Mouse (Mus musculus): Measurements from ENCODE around the gene AL732309.1. TPM values are rescaled to one million over a fixed set of nuclear protein-coding genes. Genes with fewer than 3 reads are reported as not detected.

Gene AL732309.1
- total RNA-seq, 2 experiments from 2014 or later = 1.3 to 1.8 TPM

GRCm38 (mm10) chr2:25213266-25213865 is 33.3 kb downstream of the AL732309.1 start:
- DNase-seq = no peak

- peak; percentile 94 for DNase-seq
Measured at GRCm38 (mm10) chr2:25211121-25211670, 35.5 kb downstream of the AL732309.1 start, which contains the start of gene Nelfb. Gene Nelfb, minus strand, starts transcription at chr2:25211489.

- no peak for DNase-seq
Measured at GRCm38 (mm10) chr2:25210686-25211085, 36.0 kb downstream of the AL732309.1 start.

GRCm38 (mm10) chr2:25207593-25207992 is 39.1 kb downstream of the AL732309.1 start:
- no peak for DNase-seq

GRCm38 (mm10) chr2:25203631-25204214 is 42.9 kb downstream of the AL732309.1 start:
- DNase-seq = peak; percentile 50

- no peak for DNase-seq
Measured at GRCm38 (mm10) chr2:25200631-25201030, 46.0 kb downstream of the AL732309.1 start.

GRCm38 (mm10) chr2:25197946-25198345 is 48.7 kb downstream of the AL732309.1 start:
- no peak for DNase-seq

- DNase-seq = no peak
Measured at GRCm38 (mm10) chr2:25197191-25197590, 49.5 kb downstream of the AL732309.1 start.

- peak; percentile 81 for DNase-seq
Measured at GRCm38 (mm10) chr2:25196172-25196954, 50.3 kb downstream of the AL732309.1 start, which contains the start of gene Tor4a. Gene Tor4a, minus strand, starts transcription at chr2:25196886.

- peak; percentile 60 for DNase-seq
Measured at GRCm38 (mm10) chr2:25195211-25196156, 51.2 kb downstream of the AL732309.1 start.

Other genes starting within 250 kb of the AL732309.1 start
- 10 to 100 TPM; 45.8 to 47.8 TPM for gene Nsmf, start 192.5 kb downstream of the AL732309.1 start, total RNA-seq (2021)
- gene Entpd8, start 166.6 kb downstream of the AL732309.1 start, total RNA-seq (2021) = not detected
- not detected for gene Noxa1, start 151.7 kb downstream of the AL732309.1 start, total RNA-seq (2021)
- gene Nrarp, start 66.1 kb downstream of the AL732309.1 start, total RNA-seq (2021) = 10 to 100 TPM; 31.2 to 33.4 TPM
- gene Tor4a, start 50.0 kb downstream of the AL732309.1 start, total RNA-seq (2021) = 1 to 10 TPM; 4.4 to 5.8 TPM
- gene Nelfb, start 35.4 kb downstream of the AL732309.1 start, total RNA-seq (2021) = 10 to 100 TPM; 43.4 to 44.5 TPM
- gene Stpg3, start 32.2 kb downstream of the AL732309.1 start, total RNA-seq (2021) = not detected
- gene Fam166a, start 28.1 kb downstream of the AL732309.1 start, total RNA-seq (2021) = not detected
- gene Tubb4b, start 22.2 kb downstream of the AL732309.1 start, total RNA-seq (2021) = 100 to 1,000 TPM; 415 to 442 TPM
- not detected for gene Slc34a3, start 12.5 kb downstream of the AL732309.1 start, total RNA-seq (2021)
- not detected for gene Rnf224, start 10.1 kb downstream of the AL732309.1 start, total RNA-seq (2021)
- 1 to 10 TPM; 1.5 to 3.0 TPM for gene Rnf208, start 4.6 kb downstream of the AL732309.1 start, total RNA-seq (2021)
- gene Cysrt1, start 4.4 kb downstream of the AL732309.1 start, total RNA-seq (2021) = not detected
- 10 to 100 TPM; 16.9 to 18.1 TPM for gene Tmem203, start 8.6 kb upstream of the AL732309.1 start, total RNA-seq (2021)
- gene Tprn, start 15.8 kb upstream of the AL732309.1 start, total RNA-seq (2021) = 1 to 10 TPM; 4.9 to 5.7 TPM
- gene Ssna1, start 25.6 kb upstream of the AL732309.1 start, total RNA-seq (2021) = 10 to 100 TPM; 60.0 to 62.0 TPM
- 10 to 100 TPM; 49.7 to 53.1 TPM for gene Anapc2, start 25.6 kb upstream of the AL732309.1 start, total RNA-seq (2021)
- gene Tmem210, start 41.3 kb upstream of the AL732309.1 start, total RNA-seq (2021) = not detected
- gene Lrrc26, start 43.1 kb upstream of the AL732309.1 start, total RNA-seq (2021) = not detected
- not detected for gene Grin1, start 72.3 kb upstream of the AL732309.1 start, total RNA-seq (2021)
- 10 to 100 TPM; 27.2 to 28.6 TPM for gene Man1b1, start 85.5 kb upstream of the AL732309.1 start, total RNA-seq (2021)
- gene Dpp7, start 109.5 kb upstream of the AL732309.1 start, total RNA-seq (2021) = 1 to 10 TPM; 4.7 to 5.2 TPM
- 1 to 10 TPM; 7.3 to 9.5 TPM for gene Uap1l1, start 118.8 kb upstream of the AL732309.1 start, total RNA-seq (2021)
- gene Sapcd2, start 125.5 kb upstream of the AL732309.1 start, total RNA-seq (2021) = 10 to 100 TPM in 1 of 2 experiments, 1 to 10 TPM in 1; 8.7 to 10.8 TPM
- 1 to 10 TPM; 5.7 to 8.5 TPM for gene Entpd2, start 149.0 kb upstream of the AL732309.1 start, total RNA-seq (2021)
- 10 to 100 TPM; 33.1 to 35.2 TPM for gene Npdc1, start 152.5 kb upstream of the AL732309.1 start, total RNA-seq (2021)
- under 1 TPM in 1 of 2 experiments, not detected in 1; 0.11 TPM for gene Fut7, start 176.4 kb upstream of the AL732309.1 start, total RNA-seq (2021)
- gene Abca2, start 181.8 kb upstream of the AL732309.1 start, total RNA-seq (2021) = 10 to 100 TPM; 19.4 to 20.7 TPM
- gene Clic3, start 210.0 kb upstream of the AL732309.1 start, total RNA-seq (2021) = 1 to 10 TPM; 2.8 to 4.1 TPM
- gene Paxx, start 214.2 kb upstream of the AL732309.1 start, total RNA-seq (2021) = 10 to 100 TPM; 30.5 to 32.8 TPM
- 100 to 1,000 TPM; 117 to 137 TPM for gene Ptgds, start 223.2 kb upstream of the AL732309.1 start, total RNA-seq (2021)
- gene Lcn12, start 247.0 kb upstream of the AL732309.1 start, total RNA-seq (2021) = not detected

Measured in heart, postnatal 4 days (tissue).